Mouse (Mus musculus) erythroblast, embryonic 14.5 days (primary cell): Measurements from ENCODE around the gene Caprin2. TPM values are rescaled to one million over a fixed set of nuclear protein-coding genes. Genes with fewer than 3 reads are reported as not detected.
A peak's percentile ranks its signal among the peaks of the same experiment; 100 is the strongest.
"Not testable (repeated sequence)": the region's sequence is repeated elsewhere in the genome, so short reads cannot be mapped to it uniquely, and the experiment has no call there.

ENCODE experiments used
- H3K27me3 ChIP-seq: 2 replicates; pipeline ENCODE4 v1.6.1; 2012; ENCODE audit warnings: inconsistent platforms; ENCODE audit not compliant: control insufficient read depth
- H3K36me3 ChIP-seq: 2 replicates; pipeline ENCODE4 v1.6.1; 2012; ENCODE audit warnings: mild to moderate bottlenecking, inconsistent platforms; ENCODE audit not compliant: control insufficient read depth
- H3K4me1 ChIP-seq: 2 replicates; pipeline ENCODE4 v1.6.1; 2012; ENCODE audit warnings: inconsistent platforms; ENCODE audit not compliant: control insufficient read depth
- H3K4me3 ChIP-seq: replicated peaks from 2 replicates; pipeline ENCODE3; 2012; ENCODE audit warnings: moderate library complexity, mild to moderate bottlenecking, inconsistent platforms
- H3K9me3 ChIP-seq: 2 replicates; pipeline ENCODE4 v1.6.1; 2012; ENCODE audit warnings: low read length, inconsistent platforms, mixed read lengths; ENCODE audit not compliant: control insufficient read depth
- GATA1 ChIP-seq: IDR thresholded peaks from 2 replicates; pipeline ENCODE4 v1.6.1; 2012; ENCODE audit warnings: low read length, inconsistent platforms, mixed read lengths
- TAL1 ChIP-seq: IDR thresholded peaks from 3 replicates; pipeline ENCODE4 v1.6.1; 2012; ENCODE audit warnings: low read length, inconsistent platforms, mixed read lengths
- polyA plus RNA-seq: library from polyadenylated mRNA; stranded (reverse); fragments of >175 nt; gene quantifications from 2 replicates; pipeline ENCODE4 v1.2.3, GENCODE M21; 2012

The Caprin2 gene
- polyA plus RNA-seq, 1 experiment = 0.07 TPM

DNA sequence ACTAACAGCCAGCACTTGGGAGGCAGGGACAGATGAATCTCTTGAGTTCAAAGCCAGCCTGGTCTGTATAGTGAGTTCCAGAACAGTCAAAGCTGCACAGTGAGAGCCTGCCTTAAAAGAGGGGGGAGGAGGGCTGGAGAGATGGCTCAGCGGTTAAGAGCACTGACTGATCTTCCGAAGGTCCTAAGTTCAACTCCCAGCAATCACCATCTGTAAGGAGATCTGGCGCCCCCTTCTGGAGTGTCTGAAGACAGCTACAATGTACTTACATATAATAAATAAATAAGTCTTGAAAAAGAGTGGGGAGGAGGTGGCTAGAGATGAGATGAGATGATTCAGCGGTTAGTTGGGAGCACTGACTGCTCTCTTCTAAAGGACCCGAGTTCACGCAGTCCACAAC is 35.2 kb upstream of the Caprin2 start:
- peaks cover 6% of the 10 kb centered on the region; the same call in 1 of the 2 replicates for H3K4me1 ChIP-seq
- no peak overlapping the region for H3K4me3 ChIP-seq
- TF ChIP-seq TAL1 = no peak
- no peak for TF ChIP-seq GATA1
- H3K36me3 ChIP-seq = peaks cover 51% of the 10 kb centered on the region
- H3K9me3 ChIP-seq = no peaks in the 10 kb centered on the region
- H3K27me3 ChIP-seq = no peaks in the 10 kb centered on the region

DNA sequence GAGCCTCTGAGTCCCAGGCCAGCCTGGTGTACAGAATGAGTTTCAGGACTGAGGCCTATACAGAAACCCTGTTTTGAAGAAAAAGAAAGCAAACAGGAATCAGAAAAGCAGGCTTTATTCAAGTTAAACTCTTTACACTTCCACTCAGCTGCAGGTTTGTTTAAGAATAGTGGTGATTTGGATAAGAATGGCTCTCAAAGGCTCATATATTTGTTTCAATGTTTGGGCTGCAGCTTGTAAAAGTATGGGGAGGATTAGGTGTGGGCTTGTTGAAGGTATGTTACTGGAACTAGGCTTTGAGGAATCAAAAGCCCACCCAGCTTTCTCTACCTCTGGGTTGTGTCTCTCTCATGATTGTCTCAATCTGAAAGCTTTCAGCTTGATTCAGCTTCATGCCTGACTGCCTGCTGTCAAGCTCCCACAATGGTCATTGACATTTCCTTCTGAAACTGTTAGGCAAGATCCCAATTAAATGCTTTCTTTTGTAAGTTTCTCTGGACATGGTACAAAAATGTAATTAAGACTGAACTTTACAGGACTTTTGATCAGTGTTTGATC is 22.9 kb upstream of the Caprin2 start:
- Histone ChIP-seq H3K4me1 (no peaks in the 10 kb centered on the region), H3K9me3 (no peaks in the 10 kb centered on the region), H3K27me3 (no peaks in the 10 kb centered on the region), H3K4me3 (no peak overlapping the region), H3K36me3 (peaks cover 21% of the 10 kb centered on the region)
- TF ChIP-seq GATA1 = no peak
- no peak for TF ChIP-seq TAL1

DNA sequence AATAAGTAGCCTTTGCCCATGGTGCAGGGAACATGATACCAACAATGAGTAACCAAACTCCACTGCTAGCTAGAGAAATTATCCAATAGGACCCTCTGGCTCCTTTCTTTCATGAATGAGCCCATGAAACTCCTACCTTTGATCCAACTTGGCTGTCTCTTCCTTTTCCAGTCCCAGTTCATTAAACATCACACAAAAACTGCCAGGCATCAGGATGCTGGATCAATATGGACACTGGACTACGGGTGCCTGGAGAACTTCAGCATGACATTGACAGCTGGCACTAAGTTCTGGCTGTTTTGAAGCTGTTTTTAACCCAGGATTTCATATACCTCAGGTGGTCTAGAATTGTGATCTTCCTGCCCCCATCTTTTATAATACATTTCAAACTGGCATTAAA is 21.6 kb upstream of the Caprin2 start:
- TF ChIP-seq GATA1 (no peak), TAL1 (no peak)
- H3K27me3 ChIP-seq = no peaks in the 10 kb centered on the region
- H3K9me3 ChIP-seq = no peaks in the 10 kb centered on the region
- H3K4me3 ChIP-seq = no peak overlapping the region
- peaks cover 13% of the 10 kb centered on the region for H3K36me3 ChIP-seq
- H3K4me1 ChIP-seq = no peaks in the 10 kb centered on the region; the same call in 1 of the 2 replicates

DNA sequence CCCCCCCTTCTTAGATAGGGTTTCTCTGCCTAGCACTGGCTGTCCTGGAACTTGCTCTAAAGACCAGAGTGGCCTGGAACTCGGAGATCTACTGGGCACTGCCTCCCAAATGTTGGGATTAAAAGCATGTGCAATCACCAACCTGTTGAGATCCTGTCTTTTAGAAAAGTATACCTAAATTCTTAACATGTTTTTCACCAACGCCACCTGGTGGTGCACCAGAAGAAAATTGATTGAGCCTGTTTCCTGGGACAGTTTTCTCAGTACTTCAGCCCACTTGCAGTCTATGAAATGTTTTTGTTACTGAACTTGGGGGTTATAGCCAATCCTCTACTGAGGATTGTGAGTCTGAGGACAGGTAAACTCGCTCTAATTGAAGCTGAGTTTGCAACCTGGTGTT is 20.8 kb upstream of the Caprin2 start:
- Histone ChIP-seq H3K27me3 (no peaks in the 10 kb centered on the region), H3K36me3 (peaks cover 13% of the 10 kb centered on the region), H3K4me3 (no peak overlapping the region), H3K9me3 (no peaks in the 10 kb centered on the region), H3K4me1 (no peaks in the 10 kb centered on the region; the same call in 1 of the 2 replicates)
- TF ChIP-seq GATA1 = no peak

DNA sequence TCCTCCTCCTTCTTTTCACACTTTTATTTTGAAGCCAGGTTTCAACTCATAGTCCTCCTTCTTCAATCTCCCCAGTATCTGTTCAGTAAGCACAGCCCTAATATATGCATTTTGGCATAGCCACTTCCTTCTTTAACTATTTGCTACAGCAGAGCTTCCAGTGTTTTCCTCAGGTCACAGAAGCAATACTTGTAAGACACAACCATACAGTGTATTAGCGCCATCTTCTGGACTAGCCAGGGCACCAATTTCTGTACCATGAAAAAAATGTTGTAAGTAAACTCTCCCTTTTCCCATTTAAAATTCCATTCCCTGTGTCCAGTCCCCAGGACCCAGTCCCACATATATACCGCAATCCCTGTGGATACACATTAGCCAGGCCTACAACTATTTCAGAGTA is 17.9 kb upstream of the Caprin2 start:
- Histone ChIP-seq H3K9me3 (no peaks in the 10 kb centered on the region), H3K4me1 (no peaks in the 10 kb centered on the region; the same call in 1 of the 2 replicates), H3K27me3 (no peaks in the 10 kb centered on the region), H3K4me3 (no peak overlapping the region), H3K36me3 (no peaks in the 10 kb centered on the region)
- TF ChIP-seq TAL1 (no peak), GATA1 (no peak)

DNA sequence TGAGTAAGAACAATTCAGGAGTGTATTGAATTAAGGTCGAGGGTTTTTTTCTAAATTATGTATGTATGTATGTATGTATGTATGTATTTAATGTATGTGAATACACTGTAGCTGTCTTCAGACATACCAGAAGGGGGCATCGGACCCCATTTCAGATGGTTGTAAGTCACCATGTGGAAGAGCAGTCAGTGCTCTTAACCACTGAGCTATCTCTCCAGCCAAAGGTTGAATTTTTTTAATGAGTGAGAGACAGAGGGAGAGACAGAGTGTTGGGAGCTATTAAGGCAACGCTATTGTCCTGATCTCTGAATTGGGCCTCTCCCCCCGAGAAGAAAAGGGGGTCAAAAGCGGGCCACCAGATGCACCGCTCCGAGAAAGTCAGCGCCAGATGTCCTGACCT is 15.9 kb upstream of the Caprin2 start:
- not testable (repeated sequence) for H3K9me3 ChIP-seq, H3K36me3 ChIP-seq, H3K4me1 ChIP-seq, H3K27me3 ChIP-seq, H3K4me3 ChIP-seq

DNA sequence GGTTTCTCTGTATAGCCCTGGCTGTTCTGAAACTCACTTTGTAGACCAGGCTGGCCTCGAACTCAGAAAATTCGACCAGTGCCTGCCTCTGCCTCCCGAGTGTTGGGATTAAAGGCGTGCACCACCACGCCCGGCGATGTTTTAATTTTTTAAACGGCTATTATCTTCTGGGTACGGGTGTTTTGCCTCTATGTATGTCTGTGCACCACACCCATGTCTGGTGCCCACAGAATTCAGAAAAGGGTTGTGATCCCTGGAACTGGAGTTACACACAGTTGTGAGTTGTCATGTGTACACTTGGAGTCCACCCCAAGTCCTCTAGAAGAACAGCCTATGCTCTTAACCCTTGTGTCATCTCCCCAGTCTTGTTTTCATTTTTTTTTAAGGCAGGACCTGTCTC is 10.9 kb upstream of the Caprin2 start:
- Histone ChIP-seq H3K4me1 (peaks cover 4% of the 10 kb centered on the region), H3K9me3 (no peaks in the 10 kb centered on the region), H3K36me3 (no peaks in the 10 kb centered on the region), H3K4me3 (no peak overlapping the region), H3K27me3 (no peaks in the 10 kb centered on the region)
- no peak for TF ChIP-seq GATA1
- TF ChIP-seq TAL1 = no peak

DNA sequence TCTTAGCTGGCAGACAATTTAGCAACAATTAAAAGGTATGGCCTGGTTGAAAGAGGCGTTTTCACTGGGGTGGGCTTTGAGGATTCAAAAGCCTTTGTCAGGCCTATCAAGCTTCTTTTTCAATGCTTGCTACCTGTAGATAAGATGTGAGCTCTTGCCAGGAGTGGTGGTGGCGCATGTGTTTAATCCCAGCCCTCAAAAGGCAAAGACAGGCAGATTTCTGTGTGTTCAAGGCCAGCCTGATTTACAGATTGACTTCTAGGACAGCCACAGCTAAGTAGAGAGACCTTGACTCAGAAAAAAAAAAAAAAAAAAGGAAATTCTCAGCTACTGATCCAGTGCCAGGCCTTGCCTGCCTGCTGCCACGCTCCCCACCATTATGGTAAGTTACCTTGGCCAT is 6.7 kb upstream of the Caprin2 start:
- no peaks in the 10 kb centered on the region for H3K9me3 ChIP-seq
- H3K36me3 ChIP-seq = no peaks in the 10 kb centered on the region
- H3K4me1 ChIP-seq = peaks cover 4% of the 10 kb centered on the region
- TF ChIP-seq GATA1 (no peak), TAL1 (no peak)
- no peak overlapping the region for H3K4me3 ChIP-seq
- no peaks in the 10 kb centered on the region for H3K27me3 ChIP-seq

DNA sequence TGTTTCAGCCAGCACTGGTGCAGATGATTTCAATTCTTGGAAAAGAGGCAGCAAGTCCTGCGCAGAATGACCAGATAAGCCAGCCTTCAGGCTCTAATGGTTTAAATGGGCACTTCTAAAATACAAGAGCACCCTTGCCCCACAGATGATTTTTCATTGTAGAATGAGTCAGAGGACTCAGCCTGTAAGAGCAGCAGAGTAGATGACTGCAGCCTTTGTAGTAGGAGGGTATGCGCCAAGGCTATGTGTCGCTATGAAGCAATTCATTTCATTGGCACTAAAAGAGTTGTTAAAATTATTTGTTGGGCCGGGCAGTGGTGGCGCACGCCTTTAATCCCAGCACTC is 442 bp upstream of the Caprin2 start:
- peak overlapping the region; percentile 83 for H3K4me3 ChIP-seq
- H3K36me3 ChIP-seq = no peaks in the 10 kb centered on the region
- no peaks in the 10 kb centered on the region for H3K9me3 ChIP-seq
- no peak for TF ChIP-seq TAL1
- TF ChIP-seq GATA1 = no peak
- H3K27me3 ChIP-seq = no peaks in the 10 kb centered on the region
- peaks cover 31% of the 10 kb centered on the region for H3K4me1 ChIP-seq

DNA sequence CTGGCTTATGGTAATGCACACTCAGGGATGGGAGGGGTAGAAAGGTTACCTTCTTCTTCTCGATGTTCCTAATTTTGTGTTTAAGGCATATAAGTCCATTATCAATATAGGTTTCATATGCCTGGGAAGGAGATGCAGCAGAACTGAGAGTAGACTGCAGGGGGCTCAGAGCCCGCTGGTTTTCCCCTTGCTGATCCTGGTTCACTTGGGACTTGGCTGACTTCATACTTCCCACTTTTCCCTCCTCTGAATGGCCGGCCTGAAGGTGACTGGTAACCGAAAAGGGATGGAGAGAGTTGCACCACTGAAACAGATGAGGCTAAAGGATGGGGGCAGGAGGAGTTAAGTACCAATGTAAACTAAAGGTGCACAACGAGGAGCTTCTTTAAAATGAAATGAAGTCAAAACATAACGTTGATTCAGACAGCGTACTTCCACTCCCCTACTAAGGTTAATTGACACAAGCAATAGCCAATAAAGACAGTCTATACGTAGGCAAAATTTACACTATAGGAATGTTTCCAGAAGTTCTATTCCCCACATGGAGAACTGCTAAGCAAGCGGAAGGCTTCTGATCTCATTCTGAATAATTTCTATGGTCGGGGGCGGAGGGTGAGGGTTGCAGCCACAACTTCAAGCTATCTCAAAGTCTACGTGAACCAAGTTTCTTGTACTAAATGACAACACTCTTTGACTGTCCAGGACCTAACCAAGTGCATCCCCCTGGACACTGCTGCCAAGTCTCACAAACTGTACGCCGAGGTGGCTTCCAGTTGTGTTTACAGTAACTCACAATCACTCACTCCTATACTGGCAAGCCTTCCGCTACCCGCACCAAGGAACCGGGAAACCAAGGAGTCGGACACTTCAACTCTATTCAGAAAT is 907 bp downstream of the Caprin2 start:
- H3K36me3 ChIP-seq = no peaks in the 10 kb centered on the region
- TF ChIP-seq GATA1 = no peak
- TF ChIP-seq TAL1 = no peak
- H3K4me3 ChIP-seq = peak overlapping the region; percentile 83
- no peaks in the 10 kb centered on the region for H3K9me3 ChIP-seq
- no peaks in the 10 kb centered on the region for H3K27me3 ChIP-seq
- H3K4me1 ChIP-seq = peaks cover 31% of the 10 kb centered on the region
